Mouse (Mus musculus): ENCODE measurements around the gene Cybc1.

Cybc1 gene

GRCm38 (mm10) chr11:121221321-121222010, 7.7 kb downstream of the Cybc1 start:
- Histone ChIP-seq H3K4me1 (replicated peaks; ENCODE audit: low read depth, low read length) (no peaks in the 10 kb centered on the region), H3K4me3 (replicated peaks; ENCODE audit: low read length) (no peak overlapping the region), H3K27me3 (ENCODE audit: insufficient read depth, low read length) (no peaks in the 10 kb centered on the region), H3K36me3 (ENCODE audit: insufficient read depth, low read length) (peaks cover 94% of the 10 kb centered on the region), H3K9me3 (ENCODE audit: low read length) (no peaks in the 10 kb centered on the region)
- TF ChIP-seq NANOG (IDR thresholded peaks at IDR 0.05; ENCODE audit: borderline replicate concordance, low read length) (no peak), CTCF (conservative IDR thresholded peaks at IDR 0.05; ENCODE audit: low read length) (no peak)

DNA sequence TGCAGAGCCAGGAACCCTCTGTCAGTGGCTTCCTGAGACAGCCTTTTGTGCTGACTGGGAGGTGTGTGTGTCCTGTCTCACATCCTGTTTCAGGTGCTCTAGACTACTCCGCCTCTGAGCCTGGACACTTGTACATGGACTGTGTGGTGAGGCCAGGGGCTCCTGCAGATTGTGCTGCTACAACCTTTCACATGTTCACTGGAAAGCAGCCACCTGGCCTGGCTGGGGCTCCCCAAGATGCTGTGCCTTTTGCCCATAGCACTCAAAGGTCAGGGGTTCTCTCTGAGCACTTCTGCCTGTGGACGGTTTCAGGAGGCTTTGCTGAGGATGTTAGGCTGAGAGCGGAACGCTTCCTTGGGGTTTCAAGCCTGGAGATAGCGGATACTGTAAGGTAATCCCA, 8.4 kb downstream of the Cybc1 start:
- Histone ChIP-seq H3K4me1 (replicated peaks; ENCODE audit: low read depth, low read length) (no peaks in the 10 kb centered on the region), H3K36me3 (ENCODE audit: insufficient read depth, low read length) (peaks cover 92% of the 10 kb centered on the region), H3K27me3 (ENCODE audit: insufficient read depth, low read length) (no peaks in the 10 kb centered on the region), H3K4me3 (replicated peaks; ENCODE audit: low read length) (no peak overlapping the region), H3K9me3 (ENCODE audit: low read length) (no peaks in the 10 kb centered on the region)
- TF ChIP-seq POU5F1 (IDR thresholded peaks at IDR 0.05; ENCODE audit: borderline replicate concordance, low read length) (no peak), NANOG (IDR thresholded peaks at IDR 0.05; ENCODE audit: borderline replicate concordance, low read length) (no peak), CTCF (conservative IDR thresholded peaks at IDR 0.05; ENCODE audit: low read length) (no peak)

- TF ChIP-seq POU5F1 (IDR thresholded peaks at IDR 0.05; ENCODE audit: borderline replicate concordance, low read length) (no peak), CTCF (conservative IDR thresholded peaks at IDR 0.05; ENCODE audit: low read length) (no peak), NANOG (IDR thresholded peaks at IDR 0.05; ENCODE audit: borderline replicate concordance, low read length) (no peak)
- Histone ChIP-seq H3K9me3 (ENCODE audit: low read length) (no peaks in the 10 kb centered on the region), H3K36me3 (ENCODE audit: insufficient read depth, low read length) (peaks cover 84% of the 10 kb centered on the region), H3K4me3 (replicated peaks; ENCODE audit: low read length) (no peak overlapping the region), H3K4me1 (replicated peaks; ENCODE audit: low read depth, low read length) (no peaks in the 10 kb centered on the region), H3K27me3 (ENCODE audit: insufficient read depth, low read length) (no peaks in the 10 kb centered on the region)
Observed at GRCm38 (mm10) chr11:121219776-121220175, 9.3 kb downstream of the Cybc1 start.

DNA sequence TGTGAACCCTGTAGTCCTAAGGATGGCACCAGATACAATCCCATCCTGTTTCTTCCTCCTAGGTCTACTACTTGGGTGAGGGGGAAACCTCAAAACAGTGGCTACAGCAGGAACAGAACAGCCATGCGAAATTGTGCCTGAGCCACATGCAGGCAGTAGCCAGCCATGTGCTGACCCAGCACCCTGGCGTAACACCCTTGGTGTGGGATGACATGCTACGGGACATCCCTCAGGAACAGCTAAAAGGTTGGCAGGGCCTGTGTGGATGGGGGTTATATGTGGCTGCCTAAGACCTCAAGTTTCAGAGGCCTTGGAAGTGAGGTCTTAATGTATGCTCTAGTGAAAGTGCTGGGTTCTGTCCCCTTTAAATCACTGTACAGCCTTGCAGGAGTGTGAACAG, 12.3 kb downstream of the Cybc1 start:
- Histone ChIP-seq H3K27me3 (ENCODE audit: insufficient read depth, low read length) (no peaks in the 10 kb centered on the region), H3K4me3 (replicated peaks; ENCODE audit: low read length) (no peak overlapping the region), H3K9me3 (ENCODE audit: low read length) (no peaks in the 10 kb centered on the region), H3K4me1 (replicated peaks; ENCODE audit: low read depth, low read length) (no peaks in the 10 kb centered on the region), H3K36me3 (ENCODE audit: insufficient read depth, low read length) (peaks cover 61% of the 10 kb centered on the region)
- TF ChIP-seq NANOG (IDR thresholded peaks at IDR 0.05; ENCODE audit: borderline replicate concordance, low read length) (no peak), POU5F1 (IDR thresholded peaks at IDR 0.05; ENCODE audit: borderline replicate concordance, low read length) (no peak), CTCF (conservative IDR thresholded peaks at IDR 0.05; ENCODE audit: low read length) (no peak)

- TF ChIP-seq NANOG (IDR thresholded peaks at IDR 0.05; ENCODE audit: borderline replicate concordance, low read length), result no peak
- TF ChIP-seq POU5F1 (IDR thresholded peaks at IDR 0.05; ENCODE audit: borderline replicate concordance, low read length), result no peak
- no peak for TF ChIP-seq CTCF (conservative IDR thresholded peaks at IDR 0.05; ENCODE audit: low read length)
- H3K36me3 ChIP-seq (ENCODE audit: insufficient read depth, low read length), result peaks cover 17% of the 10 kb centered on the region
Observed at GRCm38 (mm10) chr11:121204161-121205006, 24.7 kb downstream of the Cybc1 start, which contains the start of the genes Hexdc and Ogfod3. Gene Hexdc (plus strand): TSS chr11:121204433. Gene Ogfod3 (minus strand): TSS chr11:121204711.

DNA sequence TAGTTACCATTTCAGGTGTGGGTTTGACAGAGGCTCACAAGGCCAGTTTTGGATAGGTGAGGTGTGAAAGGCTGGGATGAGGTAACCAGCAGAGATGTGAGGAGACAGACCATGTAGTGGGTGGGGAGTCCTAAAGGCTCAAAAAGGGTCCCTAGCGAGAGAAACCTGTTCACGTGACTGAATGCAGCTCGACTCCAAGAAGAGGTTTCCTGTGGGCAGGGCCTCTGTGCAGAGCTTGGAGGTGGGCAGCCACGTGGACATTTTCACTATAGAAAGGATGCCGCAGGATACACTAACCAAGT, 25.3 kb downstream of the Cybc1 start:
- H3K4me3 ChIP-seq (replicated peaks; ENCODE audit: low read length), result peak overlapping the region; percentile 94
- peaks cover 17% of the 10 kb centered on the region for H3K4me1 ChIP-seq (replicated peaks; ENCODE audit: low read depth, low read length)
- H3K9me3 ChIP-seq (ENCODE audit: low read length), result no peaks in the 10 kb centered on the region
- no peaks in the 10 kb centered on the region for H3K27me3 ChIP-seq (ENCODE audit: insufficient read depth, low read length)
- H3K36me3 ChIP-seq (ENCODE audit: insufficient read depth, low read length), result peaks cover 14% of the 10 kb centered on the region
- no peak for TF ChIP-seq CTCF (conservative IDR thresholded peaks at IDR 0.05; ENCODE audit: low read length)
- no peak for TF ChIP-seq POU5F1 (IDR thresholded peaks at IDR 0.05; ENCODE audit: borderline replicate concordance, low read length)
- TF ChIP-seq NANOG (IDR thresholded peaks at IDR 0.05; ENCODE audit: borderline replicate concordance, low read length), result no peak

More at GRCm38 (mm10) chr11:121204161-121205006, 24.7 kb downstream of the Cybc1 start, which contains the start of the genes Hexdc and Ogfod3:
- H3K4me3 ChIP-seq (replicated peaks; ENCODE audit: low read length), result peak within 1 kb of the TSS; percentile 94
- H3K9me3 ChIP-seq (ENCODE audit: low read length), result no peaks in the 10 kb centered on the region
- no peaks in the 10 kb centered on the region for H3K27me3 ChIP-seq (ENCODE audit: insufficient read depth, low read length)
- peaks cover 17% of the 10 kb centered on the region for H3K4me1 ChIP-seq (replicated peaks; ENCODE audit: low read depth, low read length)

GRCm38 (mm10) chr11:121201436-121202198, 27.5 kb downstream of the Cybc1 start:
- no peaks in the 10 kb centered on the region for H3K36me3 ChIP-seq (ENCODE audit: insufficient read depth, low read length)
- H3K27me3 ChIP-seq (ENCODE audit: insufficient read depth, low read length), result no peaks in the 10 kb centered on the region
- no peak overlapping the region for H3K4me3 ChIP-seq (replicated peaks; ENCODE audit: low read length)
- H3K9me3 ChIP-seq (ENCODE audit: low read length), result no peaks in the 10 kb centered on the region
- peaks cover 17% of the 10 kb centered on the region for H3K4me1 ChIP-seq (replicated peaks; ENCODE audit: low read depth, low read length)
- TF ChIP-seq CTCF (conservative IDR thresholded peaks at IDR 0.05; ENCODE audit: low read length), result peak; percentile 81
- no peak for TF ChIP-seq NANOG (IDR thresholded peaks at IDR 0.05; ENCODE audit: borderline replicate concordance, low read length)

DNA sequence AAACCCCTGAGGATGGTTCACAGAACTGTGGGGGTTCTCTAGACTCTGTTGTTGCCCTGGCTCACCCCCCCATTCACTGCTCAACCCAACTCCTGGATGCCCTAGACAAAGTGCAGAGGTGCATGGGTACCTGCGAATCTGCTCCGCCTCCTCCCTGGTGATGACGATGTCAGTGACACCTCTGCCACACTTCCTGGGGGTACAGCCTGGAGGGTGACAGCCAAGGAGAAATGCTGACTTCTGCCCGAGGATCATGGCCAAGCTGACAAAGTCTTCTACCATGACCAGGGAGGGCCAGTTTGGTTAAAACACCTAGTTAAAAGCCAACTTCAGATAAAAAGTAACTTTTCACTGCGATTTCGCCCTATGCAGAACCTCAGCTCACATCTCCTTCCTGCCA, 28.3 kb downstream of the Cybc1 start:
- H3K9me3 ChIP-seq (ENCODE audit: low read length), result no peaks in the 10 kb centered on the region
- no peaks in the 10 kb centered on the region for H3K27me3 ChIP-seq (ENCODE audit: insufficient read depth, low read length)
- H3K36me3 ChIP-seq (ENCODE audit: insufficient read depth, low read length), result no peaks in the 10 kb centered on the region
- no peak for TF ChIP-seq POU5F1 (IDR thresholded peaks at IDR 0.05; ENCODE audit: borderline replicate concordance, low read length)
- TF ChIP-seq NANOG (IDR thresholded peaks at IDR 0.05; ENCODE audit: borderline replicate concordance, low read length), result no peak
- no peak for TF ChIP-seq CTCF (conservative IDR thresholded peaks at IDR 0.05; ENCODE audit: low read length)
- H3K4me3 ChIP-seq (replicated peaks; ENCODE audit: low read length), result no peak overlapping the region
- peaks cover 17% of the 10 kb centered on the region for H3K4me1 ChIP-seq (replicated peaks; ENCODE audit: low read depth, low read length)
